Mouse (Mus musculus): ENCODE data around the gene Magix. TPM values are rescaled to one million over a fixed set of nuclear protein-coding genes. Genes with fewer than 3 reads are reported as not detected.

Magix gene
- polyA plus RNA-seq, 1 experiment, result not detected

- no peaks in the 10 kb centered on the region for H3K27me3 ChIP-seq (ENCODE audit: control insufficient read depth, insufficient read depth, low read length, poor library complexity, severe bottlenecking)
- TF ChIP-seq POLR2A (IDR thresholded peaks at IDR 0.05; ENCODE audit: insufficient read depth, low read length) (no peak), CTCF (IDR thresholded peaks at IDR 0.05; ENCODE audit: low read depth, low read length) (no peak), EP300 (IDR thresholded peaks at IDR 0.05; ENCODE audit: insufficient read depth, low read depth, low read length) (no peak)
- no peak overlapping the region for H3K9ac ChIP-seq (ENCODE audit: low read depth, poor library complexity, severe bottlenecking)
- no peaks in the 10 kb centered on the region for H3K4me1 ChIP-seq (ENCODE audit: control insufficient read depth, insufficient read depth, low read length)
- no peaks in the 10 kb centered on the region for H3K36me3 ChIP-seq (ENCODE audit: control insufficient read depth, insufficient read depth, low read length, poor library complexity, severe bottlenecking)
- no peaks in the 10 kb centered on the region for H3K9me3 ChIP-seq (replicated peaks; ENCODE audit: control insufficient read depth, insufficient read depth, low read length, poor library complexity, severe bottlenecking)
- H3K4me3 ChIP-seq (ENCODE audit: low read depth, low read length), result peak overlapping the region; percentile 33; the same call in 1 of the 2 replicates
- H3K27ac ChIP-seq (ENCODE audit: insufficient read depth, low read length), result no peak overlapping the region
These were observed 1.5 kb downstream of the Magix start for GRCm38 (mm10) chrX:7679405-7680056.

- no peaks in the 10 kb centered on the region for H3K27me3 ChIP-seq (ENCODE audit: control insufficient read depth, insufficient read depth, low read length, poor library complexity, severe bottlenecking)
- no peaks in the 10 kb centered on the region for H3K36me3 ChIP-seq (ENCODE audit: control insufficient read depth, insufficient read depth, low read length, poor library complexity, severe bottlenecking)
- no peak overlapping the region for H3K4me3 ChIP-seq (ENCODE audit: low read depth, low read length)
- H3K9ac ChIP-seq (ENCODE audit: low read depth, poor library complexity, severe bottlenecking), result no peak overlapping the region
- no peak overlapping the region for H3K27ac ChIP-seq (ENCODE audit: insufficient read depth, low read length)
- H3K4me1 ChIP-seq (ENCODE audit: control insufficient read depth, insufficient read depth, low read length), result no peaks in the 10 kb centered on the region
- H3K9me3 ChIP-seq (replicated peaks; ENCODE audit: control insufficient read depth, insufficient read depth, low read length, poor library complexity, severe bottlenecking), result no peaks in the 10 kb centered on the region
- TF ChIP-seq EP300 (IDR thresholded peaks at IDR 0.05; ENCODE audit: insufficient read depth, low read depth, low read length) (no peak), POLR2A (IDR thresholded peaks at IDR 0.05; ENCODE audit: insufficient read depth, low read length) (no peak), CTCF (IDR thresholded peaks at IDR 0.05; ENCODE audit: low read depth, low read length) (no peak)
These were observed 2.1 kb downstream of the Magix start for GRCm38 (mm10) chrX:7678986-7679385.

GRCm38 (mm10) chrX:7675001-7675380 is 6.1 kb downstream of the Magix start:
- H3K27ac ChIP-seq (ENCODE audit: insufficient read depth, low read length), result peak overlapping the region; percentile 85
- no peaks in the 10 kb centered on the region for H3K27me3 ChIP-seq (ENCODE audit: control insufficient read depth, insufficient read depth, low read length, poor library complexity, severe bottlenecking)
- H3K9ac ChIP-seq (ENCODE audit: low read depth, poor library complexity, severe bottlenecking), result peak overlapping the region; percentile 87
- H3K9me3 ChIP-seq (replicated peaks; ENCODE audit: control insufficient read depth, insufficient read depth, low read length, poor library complexity, severe bottlenecking), result no peaks in the 10 kb centered on the region
- no peaks in the 10 kb centered on the region for H3K36me3 ChIP-seq (ENCODE audit: control insufficient read depth, insufficient read depth, low read length, poor library complexity, severe bottlenecking)
- no peak for TF ChIP-seq EP300 (IDR thresholded peaks at IDR 0.05; ENCODE audit: insufficient read depth, low read depth, low read length)
- TF ChIP-seq POLR2A (IDR thresholded peaks at IDR 0.05; ENCODE audit: insufficient read depth, low read length), result no peak
- no peak for TF ChIP-seq CTCF (IDR thresholded peaks at IDR 0.05; ENCODE audit: low read depth, low read length)
- no peaks in the 10 kb centered on the region for H3K4me1 ChIP-seq (ENCODE audit: control insufficient read depth, insufficient read depth, low read length)
- peak overlapping the region; percentile 74 for H3K4me3 ChIP-seq (ENCODE audit: low read depth, low read length)

- no peaks in the 10 kb centered on the region for H3K36me3 ChIP-seq (ENCODE audit: control insufficient read depth, insufficient read depth, low read length, poor library complexity, severe bottlenecking)
- H3K27ac ChIP-seq (ENCODE audit: insufficient read depth, low read length), result peak overlapping the region; percentile 85
- no peaks in the 10 kb centered on the region for H3K27me3 ChIP-seq (ENCODE audit: control insufficient read depth, insufficient read depth, low read length, poor library complexity, severe bottlenecking)
- TF ChIP-seq EP300 (IDR thresholded peaks at IDR 0.05; ENCODE audit: insufficient read depth, low read depth, low read length), result no peak
- no peak for TF ChIP-seq POLR2A (IDR thresholded peaks at IDR 0.05; ENCODE audit: insufficient read depth, low read length)
- H3K4me3 ChIP-seq (ENCODE audit: low read depth, low read length), result peak overlapping the region; percentile 74
- H3K9me3 ChIP-seq (replicated peaks; ENCODE audit: control insufficient read depth, insufficient read depth, low read length, poor library complexity, severe bottlenecking), result no peaks in the 10 kb centered on the region
- peak overlapping the region; percentile 87 for H3K9ac ChIP-seq (ENCODE audit: low read depth, poor library complexity, severe bottlenecking)
- H3K4me1 ChIP-seq (ENCODE audit: control insufficient read depth, insufficient read depth, low read length), result no peaks in the 10 kb centered on the region
These were observed 6.6 kb downstream of the Magix start for GRCm38 (mm10) chrX:7674284-7675000.

GRCm38 (mm10) chrX:7673578-7674281 is 7.3 kb downstream of the Magix start:
- peaks cover 4% of the 10 kb centered on the region; the same call in 1 of the 2 replicates for H3K36me3 ChIP-seq (ENCODE audit: control insufficient read depth, insufficient read depth, low read length, poor library complexity, severe bottlenecking)
- no peaks in the 10 kb centered on the region for H3K27me3 ChIP-seq (ENCODE audit: control insufficient read depth, insufficient read depth, low read length, poor library complexity, severe bottlenecking)
- no peaks in the 10 kb centered on the region for H3K4me1 ChIP-seq (ENCODE audit: control insufficient read depth, insufficient read depth, low read length)
- peak overlapping the region; percentile 74 for H3K4me3 ChIP-seq (ENCODE audit: low read depth, low read length)
- no peak for TF ChIP-seq EP300 (IDR thresholded peaks at IDR 0.05; ENCODE audit: insufficient read depth, low read depth, low read length)
- no peak for TF ChIP-seq CTCF (IDR thresholded peaks at IDR 0.05; ENCODE audit: low read depth, low read length)
- TF ChIP-seq POLR2A (IDR thresholded peaks at IDR 0.05; ENCODE audit: insufficient read depth, low read length), result no peak
- H3K27ac ChIP-seq (ENCODE audit: insufficient read depth, low read length), result peak overlapping the region; percentile 85
- H3K9me3 ChIP-seq (replicated peaks; ENCODE audit: control insufficient read depth, insufficient read depth, low read length, poor library complexity, severe bottlenecking), result no peaks in the 10 kb centered on the region
- H3K9ac ChIP-seq (ENCODE audit: low read depth, poor library complexity, severe bottlenecking), result peak overlapping the region; percentile 87

Data from ES-Bruce4 (cell line).